Mouse (Mus musculus) inflammation-experienced regulatory T-cells (primary cell): ENCODE measurements around the gene Ubr3. TPM values are rescaled to one million over a fixed set of nuclear protein-coding genes. Genes with fewer than 3 reads are reported as not detected.

Source experiments
- polyA plus RNA-seq, 2 experiments: library from polyadenylated mRNA; unstranded; fragments of 100-300 nt; shearing (Covaris generic); gene quantifications; one replicate each; pipeline ENCODE4 v1.2.1; 2017

Ubr3 gene
- 10 to 100 TPM; 19.5 to 24.8 TPM for polyA plus RNA-seq

DNA sequence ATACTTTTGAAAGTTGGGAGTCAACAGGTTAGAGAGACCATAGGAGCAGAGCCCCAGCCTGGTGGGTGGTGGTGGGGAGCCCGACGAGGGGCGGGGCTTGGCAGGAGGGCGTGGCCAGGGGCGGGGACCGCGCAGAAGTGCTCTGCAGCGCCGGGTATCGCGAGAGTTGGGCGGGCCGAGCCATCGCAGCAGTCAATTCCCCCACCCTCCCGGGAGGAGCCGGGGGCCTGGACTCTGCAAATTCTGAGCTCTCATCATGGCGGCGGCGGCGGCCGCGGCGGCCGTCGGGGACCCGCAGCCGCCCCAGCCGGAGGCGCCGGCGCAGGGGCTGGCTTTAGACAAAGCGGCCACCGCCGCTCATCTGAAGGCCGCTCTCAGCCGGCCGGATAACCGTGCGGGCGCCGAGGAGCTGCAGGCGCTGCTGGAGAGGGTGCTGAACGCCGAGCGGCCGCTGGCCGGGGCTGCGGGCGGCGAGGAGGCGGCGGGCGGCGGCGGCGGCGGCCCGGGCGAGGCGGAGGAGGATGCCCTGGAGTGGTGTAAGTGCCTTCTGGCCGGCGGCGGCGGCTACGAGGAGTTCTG lies at the start of gene Ubr3:
Gene Ubr3 (plus strand): TSS at position 208 of the 579 bp plus-strand sequence.

DNA sequence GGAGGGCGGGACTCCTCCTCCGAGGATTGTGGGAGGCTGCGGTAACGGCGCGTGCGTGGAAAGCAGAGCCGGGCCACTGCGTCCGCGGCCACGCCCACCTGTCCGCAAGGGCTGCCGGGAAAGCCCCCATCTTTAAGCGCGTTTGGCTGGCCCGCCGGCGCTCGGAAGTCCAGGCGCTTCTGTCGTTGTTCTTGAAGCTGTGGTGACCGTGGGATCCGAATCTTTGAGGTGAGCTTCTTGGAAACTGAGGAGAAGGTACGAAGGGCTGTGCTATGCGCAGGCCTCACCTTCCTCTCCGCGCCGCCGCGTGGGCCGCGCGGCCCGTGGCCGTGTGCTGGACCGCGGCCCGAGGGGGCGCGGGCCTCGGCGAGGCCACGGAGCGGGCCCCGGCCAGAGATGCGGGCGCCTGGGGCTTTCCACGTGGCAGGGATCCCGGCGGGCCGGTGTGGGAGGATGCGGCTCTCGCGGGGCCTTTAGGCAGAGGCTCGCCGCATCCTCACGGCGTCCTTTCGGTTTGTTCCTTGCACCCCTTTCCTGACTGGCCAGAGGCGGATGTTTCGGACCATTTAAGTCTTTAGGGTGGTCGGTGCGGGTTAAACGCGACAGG lies 35.5 kb upstream of the Ubr3 start, which contains the start of gene Ssb:
Gene Ssb (plus strand): TSS at position 78 of the 607 bp plus-strand sequence.

DNA sequence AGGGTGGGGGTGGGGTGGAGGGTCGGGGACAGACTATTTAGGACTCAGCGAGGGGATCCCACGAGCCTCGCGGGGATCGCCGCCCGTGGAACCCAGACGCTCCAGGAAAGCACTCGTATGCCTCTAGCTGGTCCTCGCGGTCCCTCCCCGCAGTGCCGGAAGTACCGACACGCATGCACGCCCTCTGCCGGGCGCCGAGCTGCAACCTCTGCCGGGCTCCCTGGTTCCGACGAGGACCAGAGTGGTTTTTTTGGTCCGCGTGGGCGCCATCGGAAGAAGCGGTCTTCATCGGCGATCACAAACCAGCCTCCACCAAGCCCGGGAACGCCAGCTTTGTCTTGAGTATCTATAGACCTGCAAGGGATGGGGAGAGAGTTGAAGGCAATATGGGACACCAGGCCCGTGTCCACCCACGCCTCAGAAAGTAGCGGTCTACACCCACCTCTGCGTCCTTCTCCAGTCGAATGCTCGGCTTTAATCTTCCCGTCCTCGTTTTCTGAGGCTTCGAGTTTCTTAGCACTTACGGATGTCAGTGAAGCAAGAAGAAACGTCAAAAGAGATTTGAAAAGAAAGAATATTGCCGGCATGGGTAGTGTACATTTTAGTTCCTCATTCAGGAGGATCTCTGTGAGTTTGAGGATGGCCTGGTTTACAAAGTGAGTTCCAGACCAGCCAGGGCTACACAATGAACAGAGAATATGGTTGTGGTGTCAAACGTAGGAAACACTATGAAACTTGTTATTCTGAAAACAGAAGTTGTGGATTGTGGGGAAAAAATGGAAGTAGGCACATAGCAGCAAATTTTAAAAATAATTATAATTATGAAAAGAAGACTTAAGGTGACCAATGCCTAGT lies 11.4 kb upstream of the Ubr3 start, which contains the start of gene Mettl5:
Gene Mettl5 (minus strand): TSS at position 165 of the 855 bp plus-strand sequence.

DNA sequence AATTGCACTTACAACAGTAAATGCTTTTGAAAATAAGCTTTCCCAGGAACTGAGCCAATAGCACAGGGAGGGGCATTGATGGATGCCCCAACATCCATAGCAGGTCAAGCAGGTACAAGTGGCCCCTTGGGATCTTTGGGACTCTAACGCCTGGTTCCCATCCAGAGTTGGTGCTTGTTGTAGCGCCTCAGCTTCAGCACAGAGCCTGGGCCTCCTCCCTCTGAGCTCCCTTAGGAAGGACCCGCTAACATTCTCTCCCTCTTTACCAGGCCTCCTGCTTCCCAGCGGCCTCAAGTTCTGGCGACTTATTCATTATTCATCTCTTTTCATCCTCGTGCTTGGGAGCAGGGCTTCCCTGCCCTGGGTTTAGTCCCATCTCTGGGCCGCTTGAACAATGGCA lies 141.7 kb downstream of the Ubr3 start, which contains the start of gene Myo3b:
Gene Myo3b (plus strand): TSS at position 375 of the 400 bp plus-strand sequence.

Other genes starting within 250 kb of the Ubr3 start
- under 1 TPM in 1 of 2 experiments, not detected in 1; 0.06 TPM for gene Klhl41, start 227.1 kb upstream of the Ubr3 start, polyA plus RNA-seq
- 10 to 100 TPM in 1 of 2 experiments, 1 to 10 TPM in 1; 9.8 to 14.3 TPM for gene Fastkd1, start 183.7 kb upstream of the Ubr3 start, polyA plus RNA-seq
- 100 to 1,000 TPM; 183 to 197 TPM for gene Ppig, start 174.7 kb upstream of the Ubr3 start, polyA plus RNA-seq
- 1 to 10 TPM; 3.9 to 4.2 TPM for gene Ccdc173, start 107.7 kb upstream of the Ubr3 start, polyA plus RNA-seq
- gene Phospho2, start 107.6 kb upstream of the Ubr3 start, polyA plus RNA-seq, result 10 to 100 TPM; 43.5 to 44.2 TPM
- gene Klhl23, start 75.3 kb upstream of the Ubr3 start, polyA plus RNA-seq, result under 1 TPM in 1 of 2 experiments, not detected in 1; 0.45 TPM
- 100 to 1,000 TPM; 346 to 364 TPM for gene Ssb, start 35.7 kb upstream of the Ubr3 start, polyA plus RNA-seq
- 10 to 100 TPM; 28.1 to 32.3 TPM for gene Mettl5, start 11.6 kb upstream of the Ubr3 start, polyA plus RNA-seq
- gene Myo3b, start 141.9 kb downstream of the Ubr3 start, polyA plus RNA-seq, result 10 to 100 TPM in 1 of 2 experiments, 1 to 10 TPM in 1; 9.3 to 22.8 TPM